Mouse (Mus musculus): ENCODE results near the gene Gm10358.
"Not testable (repeated sequence)": the region's sequence is repeated elsewhere in the genome, so short reads cannot be mapped to it uniquely, and the experiment has no call there.

Gene Gm10358

DNA sequence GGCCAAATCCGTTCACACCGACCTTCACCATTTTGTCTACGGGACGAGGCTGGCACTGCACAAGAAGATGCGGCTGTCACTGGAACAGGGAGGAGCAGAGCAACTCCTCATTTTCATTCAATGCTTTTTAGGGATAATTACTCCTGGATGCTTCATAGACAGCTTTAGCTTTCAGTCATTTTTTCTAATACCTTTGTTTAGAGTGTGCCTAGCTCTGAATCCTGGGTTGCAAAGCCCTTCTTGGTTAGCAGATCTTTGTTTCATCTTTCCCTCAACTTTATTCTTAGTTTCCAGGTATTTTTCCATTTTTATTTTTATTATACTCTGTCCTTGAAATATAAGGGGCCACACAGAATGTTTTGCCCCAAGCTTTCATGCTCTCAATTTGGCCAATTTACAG is at the start of gene Gm10358:
Gene Gm10358 (minus strand): TSS at position 101 of the 400 bp plus-strand sequence.
- DNase-seq (ENCODE audit: extremely low read depth, insufficient read length, low spot score), result no peak

DNA sequence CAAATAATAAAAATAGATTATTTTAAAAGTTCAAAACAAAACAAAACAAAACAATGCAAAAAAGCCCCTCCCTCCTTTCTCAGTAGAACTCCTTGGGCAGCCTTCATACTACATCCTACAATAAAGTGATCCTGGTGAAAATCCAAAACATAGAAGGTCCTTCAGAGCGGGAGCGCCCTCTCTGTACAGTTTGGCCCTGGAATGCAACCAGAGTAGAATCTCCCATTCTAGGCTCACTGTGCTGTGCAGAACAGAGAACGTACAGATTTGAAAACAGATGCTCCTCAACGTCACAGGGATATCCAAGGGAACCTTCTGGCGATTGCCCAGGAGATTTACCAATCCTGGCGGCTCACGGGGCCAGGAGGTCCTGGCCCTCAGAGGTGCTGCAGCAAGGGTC is 42.0 kb upstream of the Gm10358 start, which contains the start of gene Iqcm:
Gene Iqcm (plus strand): TSS at position 301 of the 400 bp plus-strand sequence.
- no peak for DNase-seq (ENCODE audit: extremely low read depth, insufficient read length, low spot score)

DNA sequence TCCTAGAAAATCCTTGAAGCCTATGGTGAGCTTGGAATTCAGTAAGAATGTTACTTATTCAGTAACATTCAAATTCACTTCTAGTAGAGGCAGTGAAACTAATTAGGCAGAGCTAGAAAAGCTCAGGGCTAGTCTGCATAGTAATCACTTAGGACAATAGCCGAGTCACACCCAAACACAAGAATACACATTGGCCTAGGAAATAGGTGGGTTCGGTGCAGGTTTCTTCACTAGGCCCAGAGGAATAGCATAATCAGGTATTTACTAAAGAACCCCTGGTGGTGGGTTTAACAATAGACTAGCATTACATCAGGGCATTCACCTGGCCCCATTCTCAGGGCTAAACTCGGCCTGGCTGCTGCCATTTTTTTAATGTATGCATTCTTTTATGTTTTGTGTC is 9.3 kb upstream of the Gm10358 start:
- DNase-seq (ENCODE audit: extremely low read depth, insufficient read length, low spot score), result not testable (repeated sequence)

DNA sequence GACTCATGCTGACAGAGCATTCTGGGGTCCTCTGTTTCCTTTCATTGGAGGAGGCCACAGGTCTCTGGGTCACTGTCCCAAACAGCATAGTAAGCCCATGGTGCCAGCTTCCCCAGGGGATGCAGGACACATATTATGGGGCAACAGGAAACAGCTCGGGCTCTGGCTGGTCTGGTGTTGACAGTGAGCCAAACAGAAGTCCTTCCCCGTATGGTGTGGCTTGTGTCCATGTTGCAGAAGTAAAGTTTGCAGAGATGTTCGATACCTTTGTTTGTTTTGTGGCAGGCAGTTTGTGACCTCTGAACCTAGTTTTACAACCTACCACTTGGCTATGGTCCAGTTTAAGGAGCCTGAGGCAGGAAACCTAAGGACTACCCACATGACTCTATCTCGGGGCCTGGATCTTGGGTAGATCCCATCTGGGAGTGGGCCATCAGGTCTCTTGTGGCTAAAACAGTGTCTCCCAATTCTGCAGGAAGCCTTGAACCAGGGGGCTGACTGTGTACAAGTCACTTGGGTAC is 21.6 kb downstream of the Gm10358 start:
- DNase-seq (ENCODE audit: extremely low read depth, insufficient read length, low spot score), result no peak

DNA sequence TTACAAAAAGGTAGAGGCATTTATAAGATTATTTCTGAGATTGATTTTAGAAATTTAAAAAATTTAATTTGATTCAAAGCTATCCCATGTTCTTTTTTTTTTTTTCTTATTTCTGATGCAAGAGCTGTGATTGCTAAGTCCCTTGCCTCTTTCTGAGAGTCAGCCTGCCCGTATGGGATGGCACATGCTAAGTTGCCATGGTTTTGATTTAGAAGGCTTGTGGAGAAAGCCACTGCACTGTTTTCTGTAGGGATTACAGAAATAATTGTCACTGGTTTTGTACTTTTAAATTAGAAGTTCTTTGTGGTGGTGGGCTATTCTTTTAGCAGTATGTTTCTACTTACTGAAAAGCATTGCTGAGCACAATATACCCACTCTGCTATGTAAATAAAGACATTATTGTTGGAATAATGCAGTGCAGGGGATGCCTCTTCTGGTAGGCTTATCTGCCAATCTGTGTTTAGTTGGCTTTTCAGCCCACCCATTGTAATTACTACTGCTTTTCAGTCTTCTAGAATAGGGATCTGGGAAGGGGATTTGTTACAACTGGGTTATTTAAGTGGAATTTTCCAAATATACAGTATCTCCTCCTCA is 30.8 kb downstream of the Gm10358 start:
- DNase-seq (ENCODE audit: extremely low read depth, insufficient read length, low spot score), result no peak

DNA sequence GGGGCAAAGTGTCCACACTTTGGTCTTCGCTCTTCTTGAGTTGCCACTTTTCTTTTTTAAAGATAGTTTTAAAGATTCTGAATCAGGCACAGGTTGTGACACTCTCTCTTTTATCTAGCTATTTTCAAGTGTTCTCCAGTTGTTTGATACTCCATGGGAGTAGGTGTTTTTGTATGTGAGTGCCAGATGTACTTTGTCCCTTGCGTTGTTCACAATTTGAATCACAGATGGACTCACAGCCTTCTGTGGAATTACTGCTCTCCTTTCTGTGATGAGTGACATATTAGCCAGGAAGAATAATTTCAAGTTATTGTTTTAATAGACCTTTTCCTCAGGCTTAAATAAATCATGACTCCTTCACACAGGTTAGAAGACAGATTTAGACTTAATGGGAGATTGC is 34.4 kb downstream of the Gm10358 start:
- no peak for DNase-seq (ENCODE audit: extremely low read depth, insufficient read length, low spot score)

All from 3134 (cell line).